Mouse (Mus musculus) neural tube, embryonic 13.5 days (tissue): ENCODE data around the gene Sdhb. TPM values are rescaled to one million over a fixed set of nuclear protein-coding genes. Genes with fewer than 3 reads are reported as not detected.

Source experiments
- ATAC-seq: fragments of 200-750 bp; cut with Nextera tagmentation; 2 replicates; pipeline ENCODE4 v1.8.0; 2017; ENCODE audit warnings: low read depth, mild to moderate bottlenecking, moderate TSS enrichment, moderate library complexity
- H3K27ac ChIP-seq: fragments of 300-500 bp; sonication (generic); replicated peaks from 2 replicates; pipeline ENCODE4 v1.5.1; 2015; ENCODE audit warnings: moderate library complexity, mild to moderate bottlenecking, inconsistent platforms
- H3K27me3 ChIP-seq: fragments of 300-500 bp; sonication (generic); 2 replicates; pipeline ENCODE4 v1.6.1; 2015; ENCODE audit warnings: mild to moderate bottlenecking, inconsistent platforms
- H3K36me3 ChIP-seq: fragments of 300-500 bp; sonication (generic); 2 replicates; pipeline ENCODE4 v1.6.1; 2015; ENCODE audit warnings: mild to moderate bottlenecking, inconsistent platforms
- H3K4me1 ChIP-seq: fragments of 300-500 bp; sonication (generic); replicated peaks from 2 replicates; pipeline ENCODE4 v1.6.1; 2015; ENCODE audit warnings: inconsistent platforms
- H3K4me2 ChIP-seq: fragments of 300-500 bp; sonication (generic); 2 replicates; pipeline ENCODE4 v1.6.1; 2015; ENCODE audit warnings: inconsistent platforms, mild to moderate bottlenecking, moderate library complexity
- H3K4me3 ChIP-seq: fragments of 300-500 bp; sonication (generic); 2 replicates; pipeline ENCODE4 v1.5.1; 2015; ENCODE audit warnings: mild to moderate bottlenecking, inconsistent platforms
- H3K9ac ChIP-seq: fragments of 300-500 bp; sonication (generic); 2 replicates; pipeline ENCODE4 v1.6.1; 2015; ENCODE audit warnings: moderate library complexity, mild to moderate bottlenecking, inconsistent platforms
- H3K9me3 ChIP-seq: fragments of 300-500 bp; sonication (generic); 2 replicates; pipeline ENCODE4 v1.6.1; 2016; ENCODE audit warnings: inconsistent platforms
- WGBS: fragments of 180-500 bp; shearing (Covaris S2); methylation state at CpG from one replicate; pipeline ENCODE4 v1.1.7; 2015; 5-methylcytosine and 5-hydroxymethylcytosine counted together
- polyA plus RNA-seq: library from polyadenylated mRNA; unstranded; fragments of >200 nt; fragmentation: Nextera tagmentation; extraction: Ambion mirVana; gene quantifications from 2 replicates; pipeline ENCODE4 v1.2.1, GENCODE M21; 2015

Sdhb gene
- polyA plus RNA-seq, 1 experiment from 2014 or later = 497 TPM

DNA sequence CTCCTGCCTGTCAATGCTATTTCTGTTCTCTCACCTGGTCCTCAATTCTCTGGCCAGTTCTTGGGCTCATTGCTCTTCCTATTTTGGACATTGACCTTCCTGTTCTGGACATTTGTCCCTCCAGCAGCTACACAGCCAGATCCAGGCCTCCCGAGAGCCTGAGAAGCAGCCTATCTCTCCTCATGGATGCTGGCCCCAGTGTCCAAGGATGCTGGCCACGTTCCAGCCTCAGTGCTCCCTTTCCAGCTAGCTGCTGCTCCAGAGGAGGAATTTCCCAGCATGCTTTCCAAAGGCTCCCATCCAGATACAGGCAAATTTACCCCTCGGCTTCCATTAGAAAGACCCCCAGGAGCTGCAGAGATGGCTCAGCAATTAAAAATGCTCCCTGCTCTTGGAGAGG lies 10.4 kb upstream of the Sdhb start:
- Histone ChIP-seq H3K36me3 (no peaks in the 10 kb centered on the region), H3K9me3 (no peaks in the 10 kb centered on the region), H3K27me3 (peaks cover 5% of the 10 kb centered on the region; the same call in 1 of the 2 replicates), H3K9ac (no peak overlapping the region), H3K27ac (no peak overlapping the region), H3K4me1 (no peaks in the 10 kb centered on the region), H3K4me2 (no peak overlapping the region), H3K4me3 (no peak overlapping the region)
- no peak for ATAC-seq
- WGBS = 65% methylated on average over 3 of the region's 3 CpGs

DNA sequence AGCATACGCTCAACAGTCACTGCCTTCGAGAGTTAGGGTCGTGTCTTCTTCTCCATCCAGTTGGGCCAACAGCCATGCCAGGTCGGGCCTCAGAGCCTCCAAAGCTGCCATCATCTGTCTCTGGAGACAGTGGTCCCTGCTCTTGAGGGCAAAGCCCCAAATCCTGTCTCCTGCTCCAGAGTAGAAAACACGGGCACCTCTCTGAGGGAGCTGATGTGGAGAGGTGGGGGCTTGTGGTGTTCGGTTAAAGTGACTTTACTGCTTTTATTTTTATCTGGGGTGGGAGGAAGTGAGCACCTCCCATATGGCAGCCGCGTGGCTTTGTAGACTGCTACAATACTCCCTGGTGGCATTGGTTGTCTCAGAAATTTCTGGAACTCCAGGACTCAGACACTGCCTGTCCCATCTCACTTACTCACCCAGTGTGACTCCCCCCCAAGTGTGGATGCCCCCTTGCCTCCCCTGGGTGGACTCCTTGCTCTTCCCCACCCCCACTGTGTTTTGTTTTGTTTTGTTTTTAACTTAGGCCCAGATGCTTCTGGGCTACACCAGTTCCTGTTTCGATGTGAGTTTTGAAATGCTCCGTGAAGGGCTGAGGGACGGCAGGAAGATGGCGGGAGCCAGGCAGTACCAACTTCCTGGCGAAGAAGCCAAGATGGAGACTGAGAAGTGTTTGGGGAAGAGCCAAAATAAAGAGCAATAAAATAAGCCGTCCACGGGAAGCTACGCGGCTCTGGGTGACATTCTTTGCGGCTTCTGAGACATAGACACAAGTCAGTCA lies 9.0 kb upstream of the Sdhb start:
- peaks cover 5% of the 10 kb centered on the region; the same call in 1 of the 2 replicates for H3K4me1 ChIP-seq
- H3K9ac ChIP-seq = no peak overlapping the region
- H3K9me3 ChIP-seq = no peaks in the 10 kb centered on the region
- WGBS = 89% methylated on average over 18 of the region's 18 CpGs
- H3K27ac ChIP-seq = no peak overlapping the region
- no peak overlapping the region for H3K4me3 ChIP-seq
- H3K27me3 ChIP-seq = peaks cover 12% of the 10 kb centered on the region
- H3K4me2 ChIP-seq = no peak overlapping the region
- no peaks in the 10 kb centered on the region for H3K36me3 ChIP-seq
- no peak for ATAC-seq

DNA sequence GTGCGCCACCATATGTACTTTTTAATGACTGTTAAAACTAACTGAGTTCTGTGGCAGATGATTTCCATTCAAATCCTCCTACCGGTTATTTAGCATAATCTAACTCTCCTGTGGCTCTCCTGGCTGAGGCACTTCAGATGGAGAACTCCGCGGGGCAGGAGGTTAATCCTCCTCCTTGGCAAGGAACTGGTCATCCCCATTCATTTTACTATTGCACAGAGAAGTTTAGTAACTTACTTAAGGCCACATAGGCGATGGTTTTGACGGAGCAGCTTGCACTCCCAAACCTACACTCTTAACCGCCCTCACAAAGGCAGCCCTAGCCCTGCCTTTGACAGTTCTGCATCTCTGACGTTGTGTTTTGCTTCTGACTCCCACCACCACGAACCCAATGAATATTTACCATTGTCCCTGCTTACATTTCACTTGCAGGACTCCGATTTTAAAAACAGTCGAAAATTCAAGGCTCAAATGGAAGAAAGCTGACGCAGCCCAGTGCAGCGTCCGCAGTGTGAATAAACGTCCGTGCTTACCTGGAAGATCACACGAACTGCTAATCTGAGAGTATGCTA lies 3.8 kb upstream of the Sdhb start:
- Histone ChIP-seq H3K9me3 (no peaks in the 10 kb centered on the region), H3K4me3 (peak overlapping the region; percentile 44), H3K27me3 (peaks cover 12% of the 10 kb centered on the region), H3K36me3 (no peaks in the 10 kb centered on the region), H3K9ac (peak overlapping the region; percentile 70), H3K4me1 (peaks cover 25% of the 10 kb centered on the region), H3K4me2 (peak overlapping the region; percentile 75), H3K27ac (0 out of 2 replicates have a peak overlapping the region, but pooled peaks have one; percentile 2)
- no peak for ATAC-seq
- WGBS = 10% methylated on average over 17 of the region's 17 CpGs

DNA sequence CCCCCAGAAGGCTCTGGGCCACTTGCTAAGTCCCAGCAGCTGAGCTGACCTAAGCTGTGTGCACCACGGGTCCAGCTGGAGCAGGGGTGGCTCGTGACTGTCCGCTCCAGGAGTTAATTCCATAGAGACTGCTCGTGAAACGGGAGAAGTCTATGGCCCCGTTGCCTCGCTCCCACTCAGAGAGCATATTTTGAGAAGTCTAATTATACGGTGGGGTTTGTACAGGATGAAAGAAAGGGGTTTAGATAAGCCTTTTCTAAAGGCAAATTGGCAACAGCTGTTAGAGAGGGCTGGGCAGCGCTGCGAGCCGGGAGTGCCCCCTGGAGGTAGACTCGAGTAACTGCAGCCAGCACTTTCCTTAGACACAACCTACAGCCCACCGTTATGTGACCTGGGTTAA lies 3.3 kb upstream of the Sdhb start:
- H3K27me3 ChIP-seq = peaks cover 12% of the 10 kb centered on the region
- peak overlapping the region; percentile 44 for H3K4me3 ChIP-seq
- no peaks in the 10 kb centered on the region for H3K9me3 ChIP-seq
- no peaks in the 10 kb centered on the region for H3K36me3 ChIP-seq
- peaks cover 30% of the 10 kb centered on the region for H3K4me1 ChIP-seq
- no peak for ATAC-seq
- peak overlapping the region; percentile 70 for H3K9ac ChIP-seq
- 0 out of 2 replicates have a peak overlapping the region, but pooled peaks have one; percentile 2 for H3K27ac ChIP-seq
- H3K4me2 ChIP-seq = peak overlapping the region; percentile 75
- under 1% methylated on average over 13 of the region's 13 CpGs for WGBS

DNA sequence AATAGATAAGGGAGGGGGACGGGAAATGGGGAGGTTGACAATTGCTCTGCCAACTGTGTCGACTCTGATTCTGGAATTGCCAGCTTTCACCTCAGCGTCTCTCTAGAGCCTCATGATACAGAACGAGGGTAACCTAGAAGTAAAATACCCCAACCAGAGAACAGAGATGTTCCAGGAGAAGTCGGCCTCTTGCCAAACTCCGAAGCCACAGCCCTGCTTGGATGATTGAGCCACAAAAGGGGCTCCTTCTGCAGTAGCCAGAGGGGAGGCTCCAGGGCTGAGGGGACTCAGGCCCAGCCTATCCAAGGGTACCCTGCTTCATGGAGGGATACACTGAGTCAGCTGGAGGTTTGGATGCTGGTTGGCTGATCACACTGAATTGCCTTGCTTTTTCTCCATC lies 2.7 kb upstream of the Sdhb start:
- no peak for ATAC-seq
- Histone ChIP-seq H3K9ac (no peak overlapping the region), H3K27ac (no peak overlapping the region), H3K9me3 (no peaks in the 10 kb centered on the region), H3K4me3 (no peak overlapping the region), H3K4me2 (no peak overlapping the region), H3K27me3 (peaks cover 12% of the 10 kb centered on the region), H3K36me3 (no peaks in the 10 kb centered on the region), H3K4me1 (peaks cover 36% of the 10 kb centered on the region)
- WGBS = 64% methylated on average over 6 of the region's 6 CpGs

DNA sequence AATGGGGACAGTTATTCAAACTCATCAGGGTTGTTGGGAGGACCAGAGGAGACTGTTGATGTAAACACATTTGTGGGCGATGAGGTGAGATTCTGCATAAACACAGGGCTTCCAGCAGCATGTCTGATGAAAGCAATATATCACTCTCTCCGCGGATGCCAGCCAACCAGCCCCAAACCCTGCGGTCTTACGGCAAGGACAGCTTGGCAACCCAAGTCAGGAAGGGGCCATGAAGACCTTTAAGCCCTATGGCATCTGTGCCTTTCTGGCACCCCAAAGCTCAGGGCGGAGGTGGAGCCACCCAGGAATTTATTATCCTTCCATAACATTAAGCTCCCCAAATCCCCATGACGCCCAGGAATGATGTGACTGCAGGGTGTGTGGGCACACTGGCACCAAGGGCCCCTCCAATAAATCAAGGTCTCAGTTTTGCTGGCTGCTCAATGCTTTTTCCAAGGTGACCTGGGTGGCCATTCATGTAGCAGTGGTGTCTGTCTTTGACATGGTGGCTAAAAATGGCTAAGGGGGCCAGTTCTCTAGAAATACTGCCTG lies 1.8 kb upstream of the Sdhb start:
- 85% methylated on average over 7 of the region's 7 CpGs for WGBS

DNA sequence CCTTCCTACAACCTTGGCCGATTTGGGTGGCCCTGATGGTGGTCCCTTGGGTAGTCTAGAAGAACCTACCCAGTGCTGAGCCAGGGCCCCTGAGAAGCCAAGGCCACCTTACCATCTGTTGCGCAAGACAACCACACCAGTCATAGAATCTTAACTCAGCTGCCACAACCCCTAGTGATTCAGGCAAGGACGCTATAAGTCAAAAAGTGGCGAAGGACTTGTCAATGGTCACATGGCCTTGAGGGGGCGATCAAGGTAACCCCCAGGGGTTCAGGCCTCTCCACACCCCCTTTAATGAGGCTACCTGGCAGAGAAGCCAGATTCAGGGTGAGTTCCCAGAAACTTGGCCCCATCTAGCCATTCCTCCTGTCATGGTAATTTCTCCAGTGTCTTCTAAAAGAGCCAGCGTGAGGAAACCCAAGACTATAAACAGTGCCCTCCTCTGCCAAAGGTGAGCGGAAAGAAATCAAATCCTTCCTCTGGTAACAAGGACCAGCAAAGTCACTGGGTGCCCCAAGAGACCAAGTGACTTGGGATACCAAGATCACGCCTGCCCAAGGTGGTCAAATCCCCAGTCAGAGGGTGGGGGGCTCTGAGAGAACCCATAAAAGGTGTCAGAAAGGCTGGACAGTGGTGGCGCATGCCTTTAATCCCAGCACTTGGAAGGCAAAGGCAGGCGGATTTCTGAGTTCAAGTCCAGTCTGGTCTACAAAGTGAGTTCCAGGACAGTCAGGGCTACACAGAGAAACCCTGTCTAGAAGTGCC lies 1.1 kb upstream of the Sdhb start:
- H3K36me3 ChIP-seq = no peaks in the 10 kb centered on the region
- no peak overlapping the region for H3K9ac ChIP-seq
- H3K4me2 ChIP-seq = peak overlapping the region; percentile 66; the same call in 1 of the 2 replicates
- no peak overlapping the region for H3K4me3 ChIP-seq
- H3K9me3 ChIP-seq = no peaks in the 10 kb centered on the region
- ATAC-seq = no peak
- peaks cover 51% of the 10 kb centered on the region for H3K4me1 ChIP-seq
- 83% methylated on average over 10 of the region's 10 CpGs for WGBS
- peaks cover 12% of the 10 kb centered on the region for H3K27me3 ChIP-seq
- H3K27ac ChIP-seq = no peak overlapping the region

More for the DNA sequence above, 1.8 kb upstream of the Sdhb start:
- Histone ChIP-seq H3K4me2 (no peak overlapping the region), H3K9ac (no peak overlapping the region), H3K27me3 (peaks cover 12% of the 10 kb centered on the region), H3K36me3 (no peaks in the 10 kb centered on the region), H3K4me3 (no peak overlapping the region), H3K27ac (no peak overlapping the region), H3K9me3 (no peaks in the 10 kb centered on the region), H3K4me1 (peaks cover 44% of the 10 kb centered on the region)
- ATAC-seq = no peak

DNA sequence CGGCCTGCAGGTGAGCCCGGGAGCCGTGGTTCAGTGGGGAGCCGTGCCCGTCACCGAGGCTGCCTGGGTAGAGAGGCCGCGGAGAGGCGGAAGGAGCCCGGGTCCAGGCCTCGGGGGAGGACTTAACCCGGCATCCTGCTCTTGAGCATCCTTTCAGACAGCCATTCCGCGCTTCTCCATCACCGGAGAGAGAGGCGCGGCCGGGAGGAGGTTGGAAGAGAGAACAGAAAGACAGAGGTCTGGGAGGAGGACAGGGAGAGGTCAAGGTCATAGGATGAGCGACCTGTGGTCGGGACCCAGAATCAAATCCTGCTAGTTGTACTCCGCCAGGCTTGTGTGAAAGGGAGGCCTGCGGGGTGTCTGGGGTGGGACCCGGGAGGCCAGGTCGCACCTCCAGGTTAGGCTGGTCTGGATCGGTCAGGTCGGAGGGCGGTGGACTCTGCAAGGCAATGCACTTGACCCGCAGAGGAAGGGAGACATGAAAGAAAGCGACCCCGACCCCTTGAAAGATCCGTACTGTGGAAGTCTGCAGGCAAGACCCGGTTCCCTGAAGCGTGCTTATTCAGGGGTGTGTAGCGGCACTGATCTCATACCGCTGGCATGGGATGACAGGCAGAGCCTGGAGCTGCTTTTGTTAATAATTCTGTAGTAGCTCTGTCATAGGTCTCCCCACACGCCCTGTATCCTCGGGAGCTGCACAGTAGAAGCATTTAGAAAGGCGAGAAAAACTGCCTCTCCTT lies 634 bp downstream of the Sdhb start:
- peak overlapping the region; percentile 89 for H3K9ac ChIP-seq
- peak overlapping the region; percentile 94 for H3K4me3 ChIP-seq
- H3K27ac ChIP-seq = peak overlapping the region; percentile 93
- peak; percentile 38 for ATAC-seq
- 1% methylated on average over 36 of the region's 38 CpGs for WGBS
- peaks cover 8% of the 10 kb centered on the region for H3K36me3 ChIP-seq
- peaks cover 51% of the 10 kb centered on the region for H3K4me1 ChIP-seq
- no peaks in the 10 kb centered on the region for H3K9me3 ChIP-seq
- H3K27me3 ChIP-seq = peaks cover 4% of the 10 kb centered on the region
- H3K4me2 ChIP-seq = peak overlapping the region; percentile 66

DNA sequence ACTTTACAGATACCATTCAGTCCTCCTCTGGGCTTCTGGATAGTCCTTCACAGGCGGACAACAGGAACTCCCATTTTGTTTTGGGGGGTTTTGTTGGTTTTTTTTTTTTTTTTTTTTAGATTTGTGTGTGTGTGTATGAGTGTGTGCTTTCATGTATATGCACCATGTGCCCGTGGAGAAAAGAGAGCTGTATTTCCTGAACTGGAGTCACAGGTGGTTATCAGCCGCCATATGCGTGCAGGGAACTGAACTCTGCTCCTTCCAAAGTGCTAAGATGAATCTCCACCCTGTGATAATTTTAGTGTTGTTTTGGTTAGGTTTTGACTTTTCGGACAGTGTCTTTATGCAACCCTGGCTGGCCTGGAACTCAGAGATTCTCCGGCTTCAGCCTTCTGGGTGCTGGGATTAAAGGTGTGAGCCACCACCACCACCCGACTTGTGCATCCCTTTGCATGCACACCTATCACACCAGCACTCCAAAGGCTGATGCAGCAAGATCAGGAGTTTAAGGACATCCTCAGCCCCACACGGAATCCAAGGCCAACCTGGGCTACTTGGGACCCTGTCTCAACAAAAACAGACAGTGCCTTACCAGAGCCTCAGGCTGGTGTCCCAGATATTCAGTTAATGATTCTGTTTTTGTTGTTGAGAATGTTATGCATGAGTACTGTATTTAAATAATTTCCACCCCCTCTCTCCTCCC lies 1.4 kb downstream of the Sdhb start:
- peaks cover 15% of the 10 kb centered on the region for H3K36me3 ChIP-seq
- no peak overlapping the region for H3K27ac ChIP-seq
- no peaks in the 10 kb centered on the region for H3K27me3 ChIP-seq
- no peaks in the 10 kb centered on the region for H3K9me3 ChIP-seq
- peak overlapping the region; percentile 89 for H3K9ac ChIP-seq
- WGBS = 78% methylated on average over 8 of the region's 8 CpGs
- ATAC-seq = no peak
- H3K4me2 ChIP-seq = peak overlapping the region; percentile 66
- peaks cover 44% of the 10 kb centered on the region for H3K4me1 ChIP-seq
- peak overlapping the region; percentile 94 for H3K4me3 ChIP-seq

DNA sequence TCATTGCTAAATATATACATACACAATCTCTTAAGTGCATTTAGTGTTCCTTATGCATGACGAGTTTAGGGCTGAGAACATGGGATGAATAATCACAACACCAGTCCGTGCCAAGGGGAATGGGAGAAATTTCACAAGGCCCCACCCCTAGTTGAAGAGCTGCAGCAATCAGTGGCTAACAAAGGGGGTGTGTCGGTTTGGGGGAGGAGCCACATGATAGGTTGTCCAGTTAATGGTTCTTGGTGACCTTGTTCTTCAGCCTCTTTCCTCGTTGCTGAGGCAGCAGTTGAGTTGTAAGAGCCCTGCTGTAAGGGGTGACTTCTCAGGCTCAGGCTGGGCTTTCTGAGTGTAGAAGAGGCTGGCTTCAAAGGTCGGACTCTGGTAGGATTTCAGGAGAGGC lies 1.9 kb downstream of the Sdhb start:
- H3K27me3 ChIP-seq = no peaks in the 10 kb centered on the region
- peaks cover 39% of the 10 kb centered on the region for H3K4me1 ChIP-seq
- H3K9me3 ChIP-seq = no peaks in the 10 kb centered on the region
- H3K4me2 ChIP-seq = peak overlapping the region; percentile 66
- peaks cover 21% of the 10 kb centered on the region for H3K36me3 ChIP-seq
- H3K9ac ChIP-seq = peak overlapping the region; percentile 17; the same call in 1 of the 2 replicates
- WGBS = 40% methylated on average over 5 of the region's 5 CpGs
- H3K27ac ChIP-seq = no peak overlapping the region
- peak overlapping the region; percentile 94; the same call in 1 of the 2 replicates for H3K4me3 ChIP-seq
- no peak for ATAC-seq
